Comparison of ENCODE assay signal across 9 mouse cellular contexts in the genomic region with DNA sequence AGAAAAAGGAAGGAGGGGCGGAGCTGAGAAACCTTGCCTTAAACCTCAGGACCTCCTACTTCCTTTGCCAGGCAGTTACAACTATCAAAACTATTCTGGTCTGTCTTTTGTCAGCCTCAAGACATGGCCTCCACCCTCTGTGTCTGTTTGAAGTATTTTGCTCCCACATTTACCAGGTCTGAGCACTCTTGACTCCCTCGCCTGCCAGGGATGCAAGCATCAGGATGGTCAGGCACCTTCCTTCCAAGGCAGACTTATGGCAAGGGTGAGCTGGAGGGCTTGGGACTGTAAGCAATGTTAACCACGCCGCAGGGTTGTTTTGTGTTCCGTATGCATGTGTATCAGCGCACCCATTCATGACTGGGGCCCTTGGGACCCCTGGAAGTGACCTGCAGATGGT. TPM values are rescaled to one million over a fixed set of nuclear protein-coding genes. Genes with fewer than 3 reads are reported as not detected.
DNase-seq lines count a peak whose midpoint lies in the region; ATAC-seq lines count a peak whose summit lies in the region.
"Had no signal": no experiment of that assay in that cellular context is flagged by ENCODE, and none has a peak within 500 bp of the region (broad histone marks: within the 10 kb centered on the region; RNA-seq: fewer than 3 reads in every experiment).

No protein-coding gene starts in this region.

- H3K27ac ChIP-seq in heart, embryonic 13.5 days (replicated peaks): peak overlapping the region; percentile 89
- no peak overlapping the region for H3K27ac ChIP-seq in midbrain, embryonic 16.5 days (ENCODE audit: low read length)
- H3K27ac ChIP-seq: limb, embryonic 15.5 days had no signal

- peaks cover 37% of the 10 kb centered on the region for H3K36me3 ChIP-seq in heart, embryonic 13.5 days
- peaks cover 9% of the 10 kb centered on the region; the same call in 1 of the 2 replicates for H3K36me3 ChIP-seq in midbrain, embryonic 16.5 days (ENCODE audit: control insufficient read depth, insufficient read depth, low read length)

- no peak for ATAC-seq in heart, embryonic 13.5 days (ENCODE audit: extremely low read depth, insufficient number of reproducible peaks, low FRiP score, low TSS enrichment)
- peak; percentile 63 for ATAC-seq in CD4-positive, CD25-positive, alpha-beta regulatory T cell, adult 4 months
- peak; percentile 65 for ATAC-seq in inflammation-experienced regulatory T-cells, adult 6 months
- no peak for ATAC-seq in midbrain, embryonic 16.5 days

- DNase-seq in heart, adult 8-10 months (ENCODE audit: low spot score): no peak
- peak; percentile 76 for DNase-seq in naive thymus-derived CD4-positive, alpha-beta T cell, adult 2 months (ENCODE audit: low read depth)
- no peak for DNase-seq in urinary bladder, postnatal 36 days (ENCODE audit: low spot score in 2 of 2)
- DNase-seq in ovary, postnatal 14 days (ENCODE audit: low spot score): no peak

- peak overlapping the region; percentile 58 for H3K9ac ChIP-seq in heart, embryonic 13.5 days
- no peak overlapping the region for H3K9ac ChIP-seq in midbrain, embryonic 16.5 days (ENCODE audit: low read depth, low read length)
- H3K9ac ChIP-seq: limb, embryonic 15.5 days had no signal

- no peaks in the 10 kb centered on the region for H3K27me3 ChIP-seq in heart, embryonic 13.5 days (replicated peaks)
- no peaks in the 10 kb centered on the region for H3K27me3 ChIP-seq in midbrain, embryonic 16.5 days (ENCODE audit: control insufficient read depth, insufficient read depth, low read depth, low read length)
- H3K27me3 ChIP-seq: limb, embryonic 15.5 days had no signal

- H3K4me1 ChIP-seq in heart, embryonic 13.5 days: peaks cover 44% of the 10 kb centered on the region
- H3K4me1 ChIP-seq in midbrain, embryonic 16.5 days (ENCODE audit: control insufficient read depth, insufficient read depth, low read length): peaks cover 10% of the 10 kb centered on the region

- no peaks in the 10 kb centered on the region for H3K9me3 ChIP-seq in heart, embryonic 13.5 days
- no peaks in the 10 kb centered on the region for H3K9me3 ChIP-seq in midbrain, embryonic 16.5 days (replicated peaks; ENCODE audit: control insufficient read depth, low read length, poor library complexity, severe bottlenecking)
- H3K9me3 ChIP-seq: limb, embryonic 15.5 days had no signal

- WGBS in heart, embryonic 13.5 days: 49% methylated on average over 6 of the region's 6 CpGs
- 87% methylated on average over 6 of the region's 6 CpGs for WGBS in midbrain, embryonic 16.5 days

- peak overlapping the region; percentile 95 for H3K4me2 ChIP-seq in heart, embryonic 13.5 days
- H3K4me2 ChIP-seq in midbrain, embryonic 16.5 days (ENCODE audit: low read length): no peak overlapping the region

- H3K4me3 ChIP-seq in heart, embryonic 13.5 days: peak overlapping the region; percentile 24
- H3K4me3 ChIP-seq in midbrain, embryonic 16.5 days (ENCODE audit: low read depth, low read length): no peak overlapping the region
- H3K4me3 ChIP-seq: limb, embryonic 15.5 days had no signal

RNA-seq across cellular contexts. Expression of gene Fnbp1, which starts 1.5 kb away (rescaled TPM):
- 17.6 and 18.7 TPM in 2 replicates for polyA plus RNA-seq in heart, embryonic 13.5 days (2015; fragmentation: Nextera tagmentation; extraction: Ambion mirVana)
- 10 to 100 TPM; 47.2 to 63.1 (median 52.7) TPM for total RNA-seq in heart, adult 8-10 months (2022)
- 10 to 100 TPM; 78.2 to 90.0 TPM for polyA plus RNA-seq in CD4-positive, CD25-positive, alpha-beta regulatory T cell, adult 4 months (2017; shearing (Covaris generic))
- polyA plus RNA-seq in inflammation-experienced regulatory T-cells, adult 6 months (2017; shearing (Covaris generic)): 100 to 1,000 TPM in 2 of 3 experiments, 10 to 100 TPM in 1; 86.1 to 123 (median 103) TPM
- polyA plus RNA-seq in midbrain, embryonic 16.5 days (2015; fragmentation: Nextera tagmentation; extraction: Ambion mirVana): 31.5 and 33.2 TPM in 2 replicates

RNA-seq across cellular contexts. Expression of gene Gpr107, which starts 8.8 kb away (rescaled TPM):
- 29.7 and 34.8 TPM in 2 replicates for polyA plus RNA-seq in heart, embryonic 13.5 days (2015; fragmentation: Nextera tagmentation; extraction: Ambion mirVana)
- total RNA-seq in heart, adult 8-10 months (2022): 10 to 100 TPM; 27.1 to 34.5 (median 29.8) TPM
- 10 to 100 TPM; 56.6 to 60.7 TPM for polyA plus RNA-seq in CD4-positive, CD25-positive, alpha-beta regulatory T cell, adult 4 months (2017; shearing (Covaris generic))
- 10 to 100 TPM; 49.2 to 57.0 (median 50.5) TPM for polyA plus RNA-seq in inflammation-experienced regulatory T-cells, adult 6 months (2017; shearing (Covaris generic))
- 34.9 and 43.6 TPM in 2 replicates for polyA plus RNA-seq in midbrain, embryonic 16.5 days (2015; fragmentation: Nextera tagmentation; extraction: Ambion mirVana)

Comparison
In these comparisons a context has a peak if more than half of its experiments do, and no peak if none do; other contexts are left out.
1. ATAC-seq: peak in CD4-positive, CD25-positive, alpha-beta regulatory T cell, adult 4 months (single experiment) and inflammation-experienced regulatory T-cells, adult 6 months (single experiment); none in heart, embryonic 13.5 days (single experiment) and midbrain, embryonic 16.5 days (single experiment).